Mouse (Mus musculus): ENCODE measurements around the gene Cxcr4. TPM values are rescaled to one million over a fixed set of nuclear protein-coding genes. Genes with fewer than 3 reads are reported as not detected.

The Cxcr4 gene
- total and polyA plus RNA-seq, 3 experiments: 80.3 to 169 (median 102) TPM

DNA sequence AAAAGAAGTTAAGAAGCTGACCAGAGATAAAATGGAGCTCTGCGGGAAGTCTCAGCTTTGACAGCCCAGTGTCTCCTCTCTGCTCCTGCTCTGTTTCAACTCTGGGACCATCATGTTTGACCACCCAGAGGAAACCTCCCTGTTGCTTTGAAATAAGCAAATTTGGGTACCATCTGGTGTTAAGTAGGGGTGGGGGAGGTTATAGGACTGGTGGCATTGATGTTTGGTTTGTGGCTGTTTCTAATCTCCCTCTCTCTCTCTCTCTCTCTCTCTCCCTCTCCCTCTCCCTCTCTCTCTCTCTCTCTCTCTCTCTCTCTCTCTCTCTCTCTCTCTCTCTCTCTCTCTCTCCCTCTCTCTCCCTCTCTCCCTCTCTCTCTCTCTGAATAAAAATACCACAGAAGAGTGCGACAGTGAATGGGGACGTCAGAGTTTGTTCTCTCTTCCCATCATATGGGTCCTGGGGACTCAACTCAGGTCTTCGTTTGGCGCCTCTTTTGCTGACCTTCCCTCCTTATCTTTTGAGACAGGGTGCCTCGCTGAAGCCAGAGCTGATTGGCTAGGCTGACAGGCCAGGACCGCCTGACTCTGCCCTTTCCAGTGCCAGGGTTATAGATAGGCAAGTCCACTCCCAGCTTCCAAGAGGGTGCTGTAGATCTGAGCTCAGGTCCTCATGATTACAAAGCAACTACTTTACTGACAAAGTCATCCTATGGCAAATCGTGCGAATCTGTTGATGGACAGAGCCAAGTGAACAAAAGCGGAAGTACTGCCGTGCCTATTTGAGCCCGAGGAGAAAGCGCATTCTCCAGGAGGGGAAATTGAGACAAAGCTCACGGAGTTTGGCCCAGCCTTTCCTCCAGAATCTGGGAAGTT is 31.4 kb downstream of the Cxcr4 start:
- Histone ChIP-seq H3K9me3 (replicated peaks; ENCODE audit: low read length) (no peaks in the 10 kb centered on the region), H3K27me3 (replicated peaks) (no peaks in the 10 kb centered on the region), H3K4me3 (replicated peaks in 1 of 3; ENCODE audit: low read depth in 2 of 3, low read length in 2 of 3, poor library complexity in 1 of 3) (no peak overlapping the region), H3K4me1 (ENCODE audit: control insufficient read depth in 1 of 2, insufficient read depth in 2 of 2) (peaks cover 3% of the 10 kb centered on the region in 2 experiments; a peak in 2 of 4 replicates), H3K36me3 (replicated peaks in 1 of 2; ENCODE audit: control insufficient read depth in 1 of 2, insufficient read depth in 1 of 2, low read length in 1 of 2) (no peaks in the 10 kb centered on the region), H3K9ac (ENCODE audit: insufficient read depth, low read depth) (no peak overlapping the region), H3K4me2 (ENCODE audit: insufficient read depth, low read depth, poor library complexity, severe bottlenecking) (no peak overlapping the region), H3K79me2 (replicated peaks; ENCODE audit: control insufficient read depth, extremely low read depth, insufficient read depth, poor library complexity, severe bottlenecking) (no peaks in the 10 kb centered on the region), H3K27ac (ENCODE audit: insufficient read depth, low read depth) (no peak overlapping the region)
- no peak for DNase-seq (ENCODE audit: extremely low read depth)
- TF ChIP-seq ELF1 (IDR thresholded peaks at IDR 0.05; ENCODE audit: low read depth, low read length): no peak
- no peak for TF ChIP-seq ZNF384 (IDR thresholded peaks at IDR 0.05; ENCODE audit: low read depth, low read length)
- TF ChIP-seq MAZ (IDR thresholded peaks at IDR 0.05; ENCODE audit: low read depth, low read length): no peak
- TF ChIP-seq TBP (conservative IDR thresholded peaks at IDR 0.05; ENCODE audit: low read depth, low read length): no peak
- TF ChIP-seq USF2 (conservative IDR thresholded peaks at IDR 0.05; ENCODE audit: low read depth, low read length): no peak
- TF ChIP-seq CTCF (conservative IDR thresholded peaks at IDR 0.05 in 1 of 2, IDR thresholded peaks at IDR 0.05 in 1 of 2; ENCODE audit: low read depth in 2 of 2, low read length in 2 of 2): no peak
- no peak for TF ChIP-seq ZMIZ1 (IDR thresholded peaks at IDR 0.05; ENCODE audit: low read depth, low read length)
- TF ChIP-seq MYC (IDR thresholded peaks at IDR 0.05; ENCODE audit: low read depth, low read length): no peak
- TF ChIP-seq USF1 (IDR thresholded peaks at IDR 0.05; ENCODE audit: low read depth, low read length): no peak
- no peak for TF ChIP-seq NELFE (IDR thresholded peaks at IDR 0.05; ENCODE audit: low read depth, low read length)
- TF ChIP-seq ZKSCAN1 (IDR thresholded peaks at IDR 0.05; ENCODE audit: borderline replicate concordance, low read depth, low read length): no peak
- TF ChIP-seq KAT2A (IDR thresholded peaks at IDR 0.05; ENCODE audit: insufficient replicate concordance, low read length): no peak
- dilution Hi-C loops (cut with MboI; ENCODE audit: extremely low pct_ligation_motif_present, extremely low pct_unique_long_range_greater_than_20kb, low sequenced_read_pairs): no loop called here
- in situ Hi-C loops (cut with MboI; ENCODE audit: low pct_ligation_motif_present, low pct_unique_long_range_greater_than_20kb, low sequenced_read_pairs): no loop called here

- Histone ChIP-seq H3K27me3 (replicated peaks) (no peaks in the 10 kb centered on the region), H3K9me3 (replicated peaks; ENCODE audit: low read length) (no peaks in the 10 kb centered on the region), H3K4me2 (ENCODE audit: insufficient read depth, low read depth, poor library complexity, severe bottlenecking) (no peak overlapping the region), H3K79me2 (replicated peaks; ENCODE audit: control insufficient read depth, extremely low read depth, insufficient read depth, poor library complexity, severe bottlenecking) (no peaks in the 10 kb centered on the region), H3K4me1 (ENCODE audit: control insufficient read depth in 1 of 2, insufficient read depth in 2 of 2) (peaks cover 0 to 3% of the 10 kb centered on the region in 2 experiments; a peak in 1 of 4 replicates), H3K27ac (ENCODE audit: insufficient read depth, low read depth) (no peak overlapping the region), H3K9ac (ENCODE audit: insufficient read depth, low read depth) (no peak overlapping the region), H3K4me3 (replicated peaks in 1 of 3; ENCODE audit: low read depth in 2 of 3, low read length in 2 of 3, poor library complexity in 1 of 3) (no peak overlapping the region), H3K36me3 (replicated peaks in 1 of 2; ENCODE audit: control insufficient read depth in 1 of 2, insufficient read depth in 1 of 2, low read length in 1 of 2) (no peaks in the 10 kb centered on the region)
- no peak for DNase-seq (ENCODE audit: extremely low read depth)
- dilution Hi-C loops (cut with MboI; ENCODE audit: extremely low pct_ligation_motif_present, extremely low pct_unique_long_range_greater_than_20kb, low sequenced_read_pairs) (no loop called here), in situ Hi-C loops (cut with MboI; ENCODE audit: low pct_ligation_motif_present, low pct_unique_long_range_greater_than_20kb, low sequenced_read_pairs) (no loop called here)
- TF ChIP-seq RAD21 (IDR thresholded peaks at IDR 0.05; ENCODE audit: low read depth, low read length) (no peak), CHD1 (IDR thresholded peaks at IDR 0.05; ENCODE audit: low read depth, low read length) (no peak), CHD2 (IDR thresholded peaks at IDR 0.05; ENCODE audit: low read length) (no peak), MAX (IDR thresholded peaks at IDR 0.05; ENCODE audit: low read length) (no peak), NELFE (IDR thresholded peaks at IDR 0.05; ENCODE audit: low read depth, low read length) (no peak), KAT2A (IDR thresholded peaks at IDR 0.05; ENCODE audit: insufficient replicate concordance, low read length) (no peak), TBP (conservative IDR thresholded peaks at IDR 0.05; ENCODE audit: low read depth, low read length) (no peak)
These were observed 34.1 kb downstream of the Cxcr4 start for GRCm38 (mm10) chr1:128557953-128558352.
